Mouse (Mus musculus) neural tube, embryonic 13.5 days (tissue): ENCODE measurements around the gene Pla2g15. TPM values are rescaled to one million over a fixed set of nuclear protein-coding genes. Genes with fewer than 3 reads are reported as not detected.

ENCODE experiments used
- ATAC-seq: fragments of 200-750 bp; cut with Nextera tagmentation; 2 replicates; pipeline ENCODE4 v1.8.0; 2017; ENCODE audit warnings: low read depth, mild to moderate bottlenecking, moderate TSS enrichment, moderate library complexity
- H3K27ac ChIP-seq: fragments of 300-500 bp; sonication (generic); replicated peaks from 2 replicates; pipeline ENCODE4 v1.5.1; 2015; ENCODE audit warnings: moderate library complexity, mild to moderate bottlenecking, inconsistent platforms
- H3K27me3 ChIP-seq: fragments of 300-500 bp; sonication (generic); 2 replicates; pipeline ENCODE4 v1.6.1; 2015; ENCODE audit warnings: mild to moderate bottlenecking, inconsistent platforms
- H3K36me3 ChIP-seq: fragments of 300-500 bp; sonication (generic); 2 replicates; pipeline ENCODE4 v1.6.1; 2015; ENCODE audit warnings: mild to moderate bottlenecking, inconsistent platforms
- H3K4me1 ChIP-seq: fragments of 300-500 bp; sonication (generic); replicated peaks from 2 replicates; pipeline ENCODE4 v1.6.1; 2015; ENCODE audit warnings: inconsistent platforms
- H3K4me2 ChIP-seq: fragments of 300-500 bp; sonication (generic); 2 replicates; pipeline ENCODE4 v1.6.1; 2015; ENCODE audit warnings: inconsistent platforms, mild to moderate bottlenecking, moderate library complexity
- H3K4me3 ChIP-seq: fragments of 300-500 bp; sonication (generic); 2 replicates; pipeline ENCODE4 v1.5.1; 2015; ENCODE audit warnings: mild to moderate bottlenecking, inconsistent platforms
- H3K9ac ChIP-seq: fragments of 300-500 bp; sonication (generic); 2 replicates; pipeline ENCODE4 v1.6.1; 2015; ENCODE audit warnings: moderate library complexity, mild to moderate bottlenecking, inconsistent platforms
- H3K9me3 ChIP-seq: fragments of 300-500 bp; sonication (generic); 2 replicates; pipeline ENCODE4 v1.6.1; 2016; ENCODE audit warnings: inconsistent platforms
- WGBS: fragments of 180-500 bp; shearing (Covaris S2); methylation state at CpG from one replicate; pipeline ENCODE4 v1.1.7; 2015; 5-methylcytosine and 5-hydroxymethylcytosine counted together
- polyA plus RNA-seq: library from polyadenylated mRNA; unstranded; fragments of >200 nt; fragmentation: Nextera tagmentation; extraction: Ambion mirVana; gene quantifications from 2 replicates; pipeline ENCODE4 v1.2.1, GENCODE M21; 2015

The Pla2g15 gene
- polyA plus RNA-seq, 1 experiment from 2014 or later = 18.1 TPM

GRCm38 (mm10) chr8:106211421-106211820, 61.2 kb downstream of the Pla2g15 start:
- ATAC-seq = peak; percentile 11; the same call in 1 of the 2 replicates
- no peaks in the 10 kb centered on the region for H3K9me3 ChIP-seq
- H3K4me3 ChIP-seq = peak overlapping the region; percentile 79
- peaks cover 57% of the 10 kb centered on the region for H3K36me3 ChIP-seq
- no peaks in the 10 kb centered on the region for H3K27me3 ChIP-seq
- 5% methylated on average over 13 of the region's 13 CpGs for WGBS
- peak overlapping the region; percentile 91 for H3K4me2 ChIP-seq
- H3K4me1 ChIP-seq = peaks cover 26% of the 10 kb centered on the region
- H3K27ac ChIP-seq = peak overlapping the region; percentile 91
- H3K9ac ChIP-seq = peak overlapping the region; percentile 92

GRCm38 (mm10) chr8:106213959-106214358, 63.8 kb downstream of the Pla2g15 start:
- Histone ChIP-seq H3K27me3 (no peaks in the 10 kb centered on the region), H3K9ac (no peak overlapping the region), H3K4me1 (peaks cover 21% of the 10 kb centered on the region), H3K27ac (no peak overlapping the region), H3K9me3 (no peaks in the 10 kb centered on the region), H3K4me2 (no peak overlapping the region), H3K4me3 (no peak overlapping the region), H3K36me3 (peaks cover 59% of the 10 kb centered on the region)
- no peak for ATAC-seq
- 91% methylated on average over 3 of the region's 3 CpGs for WGBS

Other genes starting within 250 kb of the Pla2g15 start
- 14.2 and 14.3 TPM in 2 replicates for gene Pskh1, start 250.0 kb upstream of the Pla2g15 start, polyA plus RNA-seq
- 3.1 and 3.6 TPM in 2 replicates for gene Ctrl, start 216.5 kb upstream of the Pla2g15 start, polyA plus RNA-seq
- gene Psmb10, start 212.0 kb upstream of the Pla2g15 start, polyA plus RNA-seq = 43.1 and 43.2 TPM in 2 replicates
- 0.59 and 0.71 TPM in 2 replicates for gene Lcat, start 207.0 kb upstream of the Pla2g15 start, polyA plus RNA-seq
- gene Slc12a4, start 184.3 kb upstream of the Pla2g15 start, polyA plus RNA-seq = 8.7 and 11.0 TPM in 2 replicates
- gene Dpep3, start 171.0 kb upstream of the Pla2g15 start, polyA plus RNA-seq = not detected in 2 replicates
- 21.5 and 23.1 TPM in 2 replicates for gene Dus2, start 159.1 kb upstream of the Pla2g15 start, polyA plus RNA-seq
- 0.24 TPM in 1 of 2 replicates, not detected in the other for gene Dpep2nb, start 144.4 kb upstream of the Pla2g15 start, polyA plus RNA-seq
- gene Ddx28, start 138.5 kb upstream of the Pla2g15 start, polyA plus RNA-seq = 20.7 and 22.2 TPM in 2 replicates
- 4.1 and 4.2 TPM in 2 replicates for gene Nfatc3, start 91.6 kb upstream of the Pla2g15 start, polyA plus RNA-seq
- gene Esrp2, start 13.4 kb upstream of the Pla2g15 start, polyA plus RNA-seq = 0.34 and 1.3 TPM in 2 replicates
- 67.3 and 72.5 TPM in 2 replicates for gene Slc7a6, start 18.5 kb downstream of the Pla2g15 start, polyA plus RNA-seq
- gene Slc7a6os, start 60.5 kb downstream of the Pla2g15 start, polyA plus RNA-seq = 37.7 and 41.7 TPM in 2 replicates
- gene Prmt7, start 60.5 kb downstream of the Pla2g15 start, polyA plus RNA-seq = 54.2 and 58.5 TPM in 2 replicates
- 39.4 and 40.2 TPM in 2 replicates for gene Smpd3, start 187.6 kb downstream of the Pla2g15 start, polyA plus RNA-seq